Mouse (Mus musculus): ENCODE results near the gene Ruvbl1. TPM values are rescaled to one million over a fixed set of nuclear protein-coding genes. Genes with fewer than 3 reads are reported as not detected.

The Ruvbl1 gene
- polyA plus RNA-seq, 1 experiment from 2014 or later: 94.9 TPM

DNA sequence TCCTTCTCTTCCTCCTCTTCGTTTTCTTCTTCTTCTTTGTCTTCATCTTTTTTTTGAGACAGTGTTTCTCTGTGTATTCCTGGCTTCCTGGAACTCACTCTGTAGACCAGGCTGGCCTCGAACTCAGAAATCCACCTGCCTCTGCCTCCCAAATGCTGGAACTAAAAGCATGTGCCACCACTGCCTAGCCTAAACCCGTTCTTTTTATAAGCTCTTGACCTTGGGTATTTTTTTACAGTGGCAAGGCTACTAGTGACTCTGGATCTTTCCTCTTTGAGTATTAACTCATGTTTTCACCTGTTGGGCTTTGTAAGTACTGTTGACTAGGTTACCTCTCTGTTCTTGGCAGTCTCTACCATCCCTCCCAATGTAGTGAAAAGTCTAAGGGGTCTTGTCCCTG is 57.8 kb downstream of the Ruvbl1 start:
- Histone ChIP-seq H3K9me3 (no peaks in the 10 kb centered on the region), H3K36me3 (no peaks in the 10 kb centered on the region), H3K4me1 (replicated peaks) (peaks cover 10% of the 10 kb centered on the region), H3K4me3 (no peak overlapping the region), H3K9ac (no peak overlapping the region), H3K27ac (replicated peaks) (no peak overlapping the region), H3K27me3 (no peaks in the 10 kb centered on the region), H3K4me2 (no peak overlapping the region)
- 72% methylated on average over 3 of the region's 3 CpGs for WGBS
- ATAC-seq (ENCODE audit: low FRiP score, low read depth): no peak

DNA sequence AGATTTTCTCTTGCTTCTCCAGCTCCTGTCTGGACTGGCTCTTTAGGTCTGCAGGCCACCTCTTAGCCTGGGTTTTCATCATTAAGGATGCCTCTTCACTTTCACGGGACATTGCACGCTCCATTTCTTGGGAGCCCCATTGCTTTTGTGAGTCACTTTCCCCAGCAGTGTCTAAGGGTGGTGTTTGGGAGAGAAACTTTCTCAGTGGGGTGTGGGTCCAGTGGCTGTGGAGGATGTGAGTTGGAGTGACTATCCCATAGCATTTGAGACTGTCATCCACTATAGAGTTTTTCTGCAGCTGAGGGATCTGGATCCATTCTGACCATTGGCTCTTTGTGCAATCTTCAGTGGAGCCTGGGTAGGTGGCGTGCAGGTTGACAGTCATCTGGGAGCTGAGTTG is 58.2 kb downstream of the Ruvbl1 start:
- WGBS: 81% methylated on average over 3 of the region's 3 CpGs
- no peaks in the 10 kb centered on the region for H3K36me3 ChIP-seq

DNA sequence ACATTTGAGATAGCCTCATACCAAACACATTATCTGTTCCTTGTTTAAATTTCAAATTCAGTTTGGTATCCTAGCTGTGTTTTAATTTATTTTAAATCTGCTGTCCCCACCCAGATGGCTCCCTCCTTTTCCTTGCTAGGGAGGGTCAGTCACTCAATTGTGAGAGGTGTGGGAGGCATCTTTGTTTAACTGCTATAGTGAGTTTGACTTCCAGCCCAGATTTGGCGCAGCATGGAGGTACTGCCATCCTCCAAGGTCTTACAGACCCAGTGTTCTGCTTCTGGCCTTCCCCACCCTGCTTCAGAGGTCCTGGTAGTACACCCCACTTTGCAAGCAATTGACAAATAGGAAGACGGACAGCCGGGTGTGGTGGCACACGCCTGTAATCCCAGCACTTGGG is 58.8 kb downstream of the Ruvbl1 start:
- H3K4me3 ChIP-seq: no peak overlapping the region
- no peak overlapping the region for H3K27ac ChIP-seq (replicated peaks)
- no peak for ATAC-seq (ENCODE audit: low FRiP score, low read depth)
- 91% methylated on average over 4 of the region's 4 CpGs for WGBS
- no peak overlapping the region for H3K9ac ChIP-seq
- H3K4me2 ChIP-seq: no peak overlapping the region
- H3K36me3 ChIP-seq: no peaks in the 10 kb centered on the region
- peaks cover 9% of the 10 kb centered on the region for H3K4me1 ChIP-seq (replicated peaks)
- H3K9me3 ChIP-seq: no peaks in the 10 kb centered on the region
- no peaks in the 10 kb centered on the region for H3K27me3 ChIP-seq

More for the DNA sequence above, 58.2 kb downstream of the Ruvbl1 start:
- no peak overlapping the region for H3K9ac ChIP-seq
- ATAC-seq (ENCODE audit: low FRiP score, low read depth): no peak
- no peaks in the 10 kb centered on the region for H3K9me3 ChIP-seq
- H3K27ac ChIP-seq (replicated peaks): no peak overlapping the region
- no peaks in the 10 kb centered on the region for H3K27me3 ChIP-seq
- no peak overlapping the region for H3K4me2 ChIP-seq
- peaks cover 9% of the 10 kb centered on the region for H3K4me1 ChIP-seq (replicated peaks)
- H3K4me3 ChIP-seq: no peak overlapping the region

DNA sequence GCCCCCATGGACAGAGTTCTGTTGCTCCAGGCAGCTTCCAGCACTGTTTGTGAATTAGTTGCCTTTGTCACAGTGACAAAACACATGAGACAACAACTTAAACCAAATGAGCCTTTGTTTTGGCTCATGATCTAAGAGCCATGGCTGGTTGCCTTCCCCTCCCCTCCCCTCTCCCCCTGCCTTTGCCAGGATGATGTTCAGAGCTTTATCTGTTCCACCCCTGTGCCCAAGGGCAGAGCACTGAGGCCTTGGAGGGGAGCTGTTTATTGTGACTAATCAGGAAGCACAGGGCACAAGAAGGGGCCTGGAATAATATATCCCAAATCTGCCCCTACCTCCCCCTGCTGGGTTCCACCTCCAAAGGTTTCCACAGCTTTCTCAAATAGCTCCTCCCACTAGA is 65.1 kb downstream of the Ruvbl1 start:
- Histone ChIP-seq H3K27ac (replicated peaks) (no peak overlapping the region), H3K9me3 (no peaks in the 10 kb centered on the region), H3K27me3 (no peaks in the 10 kb centered on the region), H3K4me2 (no peak overlapping the region), H3K4me1 (replicated peaks) (no peaks in the 10 kb centered on the region), H3K36me3 (no peaks in the 10 kb centered on the region), H3K4me3 (no peak overlapping the region), H3K9ac (no peak overlapping the region)
- no peak for ATAC-seq (ENCODE audit: low FRiP score, low read depth)

DNA sequence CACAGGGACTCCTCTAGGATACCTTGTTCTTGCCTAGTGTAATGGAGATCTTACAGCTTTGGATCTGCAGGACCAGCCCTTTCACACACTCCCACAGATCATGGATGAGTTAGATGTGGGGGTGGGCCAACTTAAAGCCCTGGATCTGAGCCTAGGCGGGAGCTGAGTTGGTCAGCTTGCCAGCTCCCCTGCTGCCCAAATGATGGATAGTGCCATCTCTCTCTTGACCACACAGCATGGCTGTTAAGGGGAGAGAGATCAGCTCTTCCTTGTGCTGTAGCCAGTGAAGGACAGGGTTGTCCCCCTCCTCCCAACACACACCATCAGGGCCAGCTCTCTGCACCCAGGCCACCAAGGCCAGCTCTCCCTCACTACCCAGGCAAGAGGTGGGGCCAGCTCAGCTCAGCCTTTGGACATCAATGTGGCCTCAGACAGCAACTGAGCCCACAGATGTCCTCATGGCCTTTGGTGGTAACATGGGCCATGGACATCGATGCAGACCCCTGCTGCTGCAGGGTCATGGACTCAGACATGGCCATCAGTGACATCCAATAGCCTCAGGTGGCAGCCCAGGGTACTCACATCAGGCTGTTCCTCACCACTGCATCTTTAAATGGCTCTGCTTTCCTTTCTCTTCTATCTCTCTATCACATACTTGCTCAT is 75.0 kb downstream of the Ruvbl1 start:
- no peak overlapping the region for H3K4me3 ChIP-seq
- H3K9ac ChIP-seq: no peak overlapping the region
- no peak overlapping the region for H3K4me2 ChIP-seq
- WGBS: 60% methylated on average over 2 of the region's 2 CpGs
- no peaks in the 10 kb centered on the region for H3K27me3 ChIP-seq
- no peak overlapping the region for H3K27ac ChIP-seq (replicated peaks)
- no peaks in the 10 kb centered on the region for H3K9me3 ChIP-seq
- ATAC-seq (ENCODE audit: low FRiP score, low read depth): no peak
- no peaks in the 10 kb centered on the region for H3K36me3 ChIP-seq
- peaks cover 6% of the 10 kb centered on the region for H3K4me1 ChIP-seq (replicated peaks)

DNA sequence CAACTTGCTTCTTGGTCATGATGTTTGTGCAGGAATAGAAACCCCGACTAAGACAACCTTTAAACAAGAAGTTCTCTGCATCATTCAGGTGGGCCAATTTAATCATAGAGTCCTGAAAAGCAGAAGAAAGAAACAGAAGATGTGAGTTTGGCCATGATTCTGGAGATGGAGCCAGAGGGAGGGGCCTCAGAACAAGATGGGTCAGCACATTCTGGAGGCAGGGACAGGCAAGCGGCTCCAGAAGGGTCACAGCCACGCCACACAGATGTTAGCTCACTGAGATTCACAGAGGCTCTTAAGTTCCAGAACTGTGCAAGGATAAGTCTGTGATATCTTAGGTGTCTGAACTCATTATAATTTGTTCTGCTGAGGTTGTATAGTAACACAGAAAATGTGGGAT is 79.0 kb downstream of the Ruvbl1 start:
- peaks cover 11% of the 10 kb centered on the region for H3K4me1 ChIP-seq (replicated peaks)
- no peak overlapping the region for H3K4me2 ChIP-seq
- H3K4me3 ChIP-seq: no peak overlapping the region
- H3K9ac ChIP-seq: no peak overlapping the region
- H3K36me3 ChIP-seq: no peaks in the 10 kb centered on the region
- WGBS: 86% methylated on average over 3 of the region's 3 CpGs
- no peaks in the 10 kb centered on the region for H3K9me3 ChIP-seq
- H3K27me3 ChIP-seq: no peaks in the 10 kb centered on the region
- ATAC-seq (ENCODE audit: low FRiP score, low read depth): no peak
- H3K27ac ChIP-seq (replicated peaks): no peak overlapping the region

DNA sequence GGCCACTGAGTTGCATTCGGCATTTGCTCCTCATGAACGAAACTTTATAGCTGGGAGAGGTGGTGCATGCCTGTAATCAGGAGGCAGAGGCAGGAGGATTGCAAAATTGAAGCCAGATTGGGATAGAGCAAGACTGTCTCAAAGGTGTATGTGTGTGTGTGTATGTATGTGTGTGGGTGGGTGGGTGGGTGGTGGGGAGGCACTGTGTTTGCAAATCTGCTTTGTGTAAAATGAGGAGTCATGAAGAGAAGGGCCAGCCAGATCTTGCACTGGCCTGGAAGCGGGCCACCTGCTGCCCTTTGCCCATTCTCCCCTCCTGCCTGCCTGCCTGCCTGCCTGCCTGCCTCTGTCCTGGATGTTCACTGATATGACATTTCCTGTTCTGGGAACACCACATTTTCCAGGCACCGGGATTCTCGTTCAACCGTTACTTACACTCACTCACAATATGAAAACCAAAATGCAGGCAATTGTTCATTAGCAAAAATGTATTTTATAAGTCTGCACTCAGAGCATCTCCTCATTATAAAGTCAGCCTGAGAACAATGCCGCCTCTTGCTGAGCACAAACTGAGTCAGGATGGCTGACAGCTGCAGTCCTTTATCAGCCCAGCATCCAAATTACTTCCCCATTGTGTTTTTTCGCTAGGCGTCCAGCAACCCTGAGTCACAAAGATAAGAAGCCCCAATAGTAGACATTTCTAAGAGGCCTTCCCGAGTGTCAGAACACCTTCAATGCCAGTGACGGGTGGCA is 79.6 kb downstream of the Ruvbl1 start:
- Histone ChIP-seq H3K27ac (replicated peaks) (peak overlapping the region; percentile 4; the same call in 1 of the 2 replicates), H3K4me3 (no peak overlapping the region), H3K36me3 (no peaks in the 10 kb centered on the region), H3K4me1 (replicated peaks) (peaks cover 13% of the 10 kb centered on the region), H3K9ac (no peak overlapping the region; the same call in 1 of the 2 replicates), H3K9me3 (no peaks in the 10 kb centered on the region), H3K27me3 (no peaks in the 10 kb centered on the region), H3K4me2 (no peak overlapping the region)
- 23% methylated on average over 11 of the region's 11 CpGs for WGBS
- ATAC-seq (ENCODE audit: low FRiP score, low read depth): no peak

DNA sequence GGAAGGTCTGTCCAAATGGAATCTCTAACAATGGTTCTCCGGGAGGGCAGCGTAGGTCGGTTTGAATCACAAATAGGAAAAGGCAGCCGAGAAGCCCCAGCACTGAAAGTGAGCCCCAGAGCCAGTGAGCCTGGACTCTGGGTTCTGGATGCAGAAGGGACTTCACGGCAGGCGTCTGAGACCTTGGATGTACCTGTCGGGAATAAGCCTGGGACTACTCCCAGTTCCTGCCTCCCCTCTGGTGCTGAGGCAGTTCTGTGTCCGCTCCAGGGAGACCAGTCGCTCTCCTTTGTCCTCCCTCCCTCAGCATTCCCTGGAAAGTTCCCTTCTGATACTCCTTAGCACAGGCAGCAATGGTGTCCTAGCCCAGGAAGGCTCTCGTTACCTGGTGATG is 80.2 kb downstream of the Ruvbl1 start:
- Histone ChIP-seq H3K9ac (no peak overlapping the region; the same call in 1 of the 2 replicates), H3K4me3 (no peak overlapping the region), H3K4me1 (replicated peaks) (peaks cover 13% of the 10 kb centered on the region), H3K27me3 (no peaks in the 10 kb centered on the region), H3K27ac (replicated peaks) (peak overlapping the region; percentile 4; the same call in 1 of the 2 replicates), H3K36me3 (no peaks in the 10 kb centered on the region), H3K9me3 (no peaks in the 10 kb centered on the region), H3K4me2 (no peak overlapping the region)
- no peak for ATAC-seq (ENCODE audit: low FRiP score, low read depth)
- WGBS: 17% methylated on average over 10 of the region's 10 CpGs

Other genes starting within 250 kb of the Ruvbl1 start
- gene Dnajb8, start 243.1 kb upstream of the Ruvbl1 start, polyA plus RNA-seq (2015; fragmentation: Nextera tagmentation; extraction: Ambion mirVana): not detected in 2 replicates
- 26.6 and 30.2 TPM in 2 replicates for gene Eefsec, start 18.9 kb upstream of the Ruvbl1 start, polyA plus RNA-seq (2015; fragmentation: Nextera tagmentation; extraction: Ambion mirVana)
- gene Sec61a1, start 53.5 kb downstream of the Ruvbl1 start, polyA plus RNA-seq (2015; fragmentation: Nextera tagmentation; extraction: Ambion mirVana): 154 and 160 TPM in 2 replicates
- 0.83 and 0.88 TPM in 2 replicates for gene Kbtbd12, start 172.5 kb downstream of the Ruvbl1 start, polyA plus RNA-seq (2015; fragmentation: Nextera tagmentation; extraction: Ambion mirVana)